ENCODE assay signal across 26 mouse cellular contexts in genomic region chr3:101978299-101978994, GRCm38 (mm10). TPM values are rescaled to one million over a fixed set of nuclear protein-coding genes. Genes with fewer than 3 reads are reported as not detected.
A peak's percentile ranks its signal among the peaks of the same experiment; 100 is the strongest.
DNase-seq lines count a peak whose midpoint lies in the region; ATAC-seq lines count a peak whose summit lies in the region.
"Had no signal": no experiment of that assay in that cellular context is flagged by ENCODE, and none has a peak within 500 bp of the region (broad histone marks: within the 10 kb centered on the region; RNA-seq: fewer than 3 reads in every experiment).

No protein-coding gene starts in this region.

- H3K4me2 ChIP-seq in hindbrain, embryonic 14.5 days (replicated peaks): no peak overlapping the region
- H3K4me2 ChIP-seq: heart, embryonic 13.5 days; limb, embryonic 12.5 days; liver, embryonic 12.5 days; stomach, embryonic 15.5 days had no signal

- 0 out of 2 replicates have a peak, but pooled peaks cover 5% of the 10 kb centered on the region for H3K4me1 ChIP-seq in hindbrain, embryonic 14.5 days (replicated peaks; ENCODE audit: control insufficient read depth, insufficient read depth, low read length)
- H3K4me1 ChIP-seq: heart, embryonic 13.5 days; limb, embryonic 12.5 days; liver, embryonic 12.5 days; stomach, embryonic 15.5 days had no signal

- ATAC-seq in frontal cortex, adult (ENCODE audit: low TSS enrichment): peak; percentile 81
- no peak for ATAC-seq in hindbrain, embryonic 14.5 days (ENCODE audit: low FRiP score)
- no peak for ATAC-seq in CD4-positive, CD25-positive, alpha-beta regulatory T cell, adult 4 months
- ATAC-seq: intestine, embryonic 16.5 days; liver, embryonic 12.5 days had no signal

- no peak for DNase-seq in frontal cortex, postnatal 10 days (ENCODE audit: low spot score in 2 of 2)
- peak; percentile 6 for DNase-seq in left cerebral cortex, adult 11 months (ENCODE audit: low spot score)
- no peak for DNase-seq in left cerebral cortex, postnatal 10 days (ENCODE audit: extremely low spot score in 1 of 2, low spot score in 2 of 2)
- DNase-seq in hindbrain, embryonic 14.5 days (ENCODE audit: low spot score): no peak
- peak; percentile 44 for DNase-seq in telencephalon, adult 2 months (ENCODE audit: low read depth, low spot score)
- DNase-seq: adrenal gland, adult 8-10 months; B cell, adult 2 months; cerebellum, adult 9-11 months; gastrocnemius, adult 2 months; heart, postnatal 36 days; kidney, postnatal 36 days; lung, adult 2 months; right cerebral cortex, postnatal 25 days; thymus, adult 2 months had no signal

- no peaks in the 10 kb centered on the region for H3K27me3 ChIP-seq in hindbrain, embryonic 14.5 days (ENCODE audit: control insufficient read depth, insufficient read depth, low read length)
- H3K27me3 ChIP-seq: heart, embryonic 13.5 days; limb, embryonic 12.5 days; liver, embryonic 12.5 days; stomach, embryonic 15.5 days had no signal

- H3K9ac ChIP-seq in hindbrain, embryonic 14.5 days: no peak overlapping the region
- H3K9ac ChIP-seq: heart, embryonic 13.5 days; limb, embryonic 12.5 days; liver, embryonic 12.5 days; stomach, embryonic 15.5 days had no signal

- no peak overlapping the region for H3K4me3 ChIP-seq in hindbrain, embryonic 14.5 days (replicated peaks; ENCODE audit: low read length)
- H3K4me3 ChIP-seq: gastrocnemius, adult 2 months; heart, embryonic 13.5 days; limb, embryonic 12.5 days; liver, embryonic 12.5 days; stomach, embryonic 15.5 days had no signal

- intact Hi-C loops in left cerebral cortex, postnatal 10 days (cut with DNase I): no loop called here

- H3K9me3 ChIP-seq in hindbrain, embryonic 14.5 days (ENCODE audit: control insufficient read depth, low read length): no peaks in the 10 kb centered on the region
- H3K9me3 ChIP-seq: heart, embryonic 13.5 days; limb, embryonic 12.5 days; liver, embryonic 12.5 days; stomach, embryonic 15.5 days had no signal

- no peaks in the 10 kb centered on the region for H3K36me3 ChIP-seq in hindbrain, embryonic 14.5 days (replicated peaks; ENCODE audit: control insufficient read depth, insufficient read depth)
- H3K36me3 ChIP-seq: heart, embryonic 13.5 days; limb, embryonic 12.5 days; liver, embryonic 12.5 days; stomach, embryonic 15.5 days had no signal

- 52% methylated on average over 10 of the region's 10 CpGs for WGBS in hindbrain, embryonic 14.5 days

- H3K27ac ChIP-seq in hindbrain, embryonic 14.5 days: peak overlapping the region; percentile 14; the same call in 1 of the 2 replicates
- H3K27ac ChIP-seq: gastrocnemius, adult 2 months; heart, embryonic 13.5 days; limb, embryonic 12.5 days; liver, embryonic 12.5 days; stomach, embryonic 15.5 days had no signal

RNA-seq across cellular contexts. Expression of gene Nhlh2, which starts 31.4 kb away (rescaled TPM):
- under 1 TPM; 0.71 to 0.86 TPM for total RNA-seq in left cerebral cortex, postnatal 10 days (2021)
- 27.2 and 29.4 TPM in 2 replicates for polyA plus RNA-seq in hindbrain, embryonic 14.5 days (2014; fragmentation: Nextera tagmentation; extraction: Ambion mirVana)
- polyA plus RNA-seq in CD4-positive, CD25-positive, alpha-beta regulatory T cell, adult 4 months (2017; shearing (Covaris generic)): not detected
- total RNA-seq: adrenal gland, adult 8-10 months; gastrocnemius, adult 2 months; granulocyte monocyte progenitor cell, adult 5-6 weeks; heart, postnatal 36 days; megakaryocyte-erythroid progenitor cell, adult 5-6 weeks; neutrophil, adult 5-6 weeks had no signal
- polyA plus RNA-seq: heart, embryonic 13.5 days; kidney, embryonic 14.5 days; liver, embryonic 12.5 days; lung, adult 2 months; urinary bladder, adult 2 months had no signal

RNA-seq across cellular contexts. Expression of gene Slc22a15, which starts 54.2 kb away (rescaled TPM):
- 10 to 100 TPM; 12.1 to 12.6 TPM for total RNA-seq in left cerebral cortex, postnatal 10 days (2021)
- 6.1 and 6.4 TPM in 2 replicates for polyA plus RNA-seq in hindbrain, embryonic 14.5 days (2014; fragmentation: Nextera tagmentation; extraction: Ambion mirVana)
- 1 to 10 TPM; 5.2 to 8.1 TPM for polyA plus RNA-seq in CD4-positive, CD25-positive, alpha-beta regulatory T cell, adult 4 months (2017; shearing (Covaris generic))

Comparison
In these comparisons a context has a peak if more than half of its experiments do, and no peak if none do; other contexts are left out.
1. DNase-seq: peak in left cerebral cortex, adult 11 months (single experiment) and telencephalon, adult 2 months (single experiment); none in frontal cortex, postnatal 10 days (0 of 2), left cerebral cortex, postnatal 10 days (0 of 2) and hindbrain, embryonic 14.5 days (single experiment).
2. RNA of gene Nhlh2, which starts 31.4 kb away (polyA plus RNA-seq): 27.2 to 29.4 TPM in hindbrain, embryonic 14.5 days; not detected in CD4-positive, CD25-positive, alpha-beta regulatory T cell, adult 4 months; every median in the first group is over 10 times any median in the second.